In the genomic region with DNA sequence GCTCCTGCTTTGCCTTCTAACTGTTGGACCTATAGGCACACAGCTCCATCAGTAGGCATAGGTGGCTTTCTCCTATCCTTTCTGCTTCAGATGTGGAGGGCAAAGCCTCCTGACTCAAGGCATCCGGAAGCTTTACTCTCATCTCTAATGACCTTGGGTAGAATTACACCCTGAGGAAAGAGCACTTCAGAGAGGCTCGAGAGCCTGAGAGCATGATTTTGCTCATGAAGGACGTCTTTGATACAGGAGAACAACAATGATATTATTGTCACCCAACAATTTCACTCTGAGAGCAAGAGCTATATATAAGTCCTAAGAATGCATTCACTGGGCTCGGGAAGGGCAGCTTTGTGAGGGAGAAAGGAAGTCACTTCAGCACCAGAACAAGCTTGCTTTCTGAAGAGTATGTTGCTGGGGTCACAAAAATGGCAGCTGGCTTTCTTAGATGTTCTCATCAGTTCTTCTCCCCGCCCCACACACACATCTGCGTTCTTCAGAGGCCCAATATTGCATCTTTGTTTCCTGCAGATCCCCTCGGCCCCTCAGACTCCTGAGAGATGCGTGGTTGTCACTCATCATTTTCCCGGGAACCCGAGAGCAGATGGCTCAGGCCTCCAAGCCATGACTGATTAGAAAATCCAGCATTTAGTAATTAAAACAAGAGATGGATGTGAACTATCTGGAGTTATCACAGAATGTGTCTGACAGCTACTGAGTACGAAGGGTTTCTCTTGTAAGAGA, we compare ENCODE assay signal across 17 mouse cellular contexts.
DNase-seq lines count a peak whose midpoint lies in the region; ATAC-seq and TF ChIP-seq lines count a peak whose summit lies in the region.
"Had no signal": no experiment of that assay in that cellular context is flagged by ENCODE, and none has a peak within 500 bp of the region (broad histone marks: within the 10 kb centered on the region; RNA-seq: fewer than 3 reads in every experiment).

No protein-coding gene starts in this region.

- no peak overlapping the region for H3K27ac ChIP-seq in midbrain, embryonic 12.5 days (replicated peaks)
- no peak overlapping the region for H3K27ac ChIP-seq in midbrain, postnatal 0 days (ENCODE audit: low read depth, low read length)
- H3K27ac ChIP-seq: forebrain, embryonic 10.5 days; kidney, embryonic 15.5 days; limb, embryonic 10.5 days; liver, embryonic 14.5 days; neural tube, embryonic 12.5 days had no signal

- H3K4me2 ChIP-seq in midbrain, embryonic 12.5 days (replicated peaks): no peak overlapping the region
- H3K4me2 ChIP-seq in midbrain, postnatal 0 days (ENCODE audit: low read depth, low read length, poor library complexity, severe bottlenecking): no peak overlapping the region
- H3K4me2 ChIP-seq: kidney, embryonic 15.5 days; neural tube, embryonic 12.5 days had no signal

- no peak overlapping the region for H3K9ac ChIP-seq in midbrain, embryonic 12.5 days (replicated peaks)
- no peak overlapping the region for H3K9ac ChIP-seq in midbrain, postnatal 0 days (replicated peaks; ENCODE audit: low read length, poor library complexity, severe bottlenecking)
- H3K9ac ChIP-seq: kidney, embryonic 15.5 days; liver, embryonic 14.5 days; neural tube, embryonic 12.5 days had no signal

- 70% methylated on average over 11 of the region's 11 CpGs for WGBS in midbrain, embryonic 12.5 days
- whole genome bisulfite sequencing in midbrain, postnatal 0 days: 58% methylated on average over 11 of the region's 11 CpGs

- H3K9me3 ChIP-seq in midbrain, embryonic 12.5 days: no peaks in the 10 kb centered on the region
- H3K9me3 ChIP-seq in midbrain, postnatal 0 days (ENCODE audit: low read length): no peaks in the 10 kb centered on the region
- H3K9me3 ChIP-seq: forebrain, embryonic 10.5 days; kidney, embryonic 15.5 days; limb, embryonic 10.5 days; neural tube, embryonic 12.5 days had no signal

- no peak overlapping the region for H3K4me3 ChIP-seq in midbrain, embryonic 12.5 days
- H3K4me3 ChIP-seq in midbrain, postnatal 0 days (ENCODE audit: low read depth, low read length): no peak overlapping the region
- H3K4me3 ChIP-seq: forebrain, embryonic 10.5 days; kidney, embryonic 15.5 days; limb, embryonic 10.5 days; neural tube, embryonic 12.5 days had no signal

- intact Hi-C loops in left cerebral cortex, postnatal 4 days (cut with DNase I): no loop called here

- ATAC-seq in midbrain, embryonic 12.5 days (ENCODE audit: low FRiP score, low read depth): peak; percentile 27; the same call in 1 of the 2 replicates
- no peak for ATAC-seq in midbrain, postnatal 0 days (ENCODE audit: low FRiP score)
- ATAC-seq: activated CD4-positive, CD25-positive, alpha-beta regulatory T cell, adult 4 months had no signal

- no peaks in the 10 kb centered on the region for H3K27me3 ChIP-seq in midbrain, embryonic 12.5 days
- H3K27me3 ChIP-seq in midbrain, postnatal 0 days (ENCODE audit: insufficient read depth, low read length): no peaks in the 10 kb centered on the region
- H3K27me3 ChIP-seq: CH12.LX; kidney, embryonic 15.5 days; neural tube, embryonic 12.5 days had no signal

- no peaks in the 10 kb centered on the region for H3K4me1 ChIP-seq in midbrain, embryonic 12.5 days
- no peaks in the 10 kb centered on the region for H3K4me1 ChIP-seq in midbrain, postnatal 0 days (ENCODE audit: insufficient read depth, low read length)
- H3K4me1 ChIP-seq: kidney, embryonic 15.5 days; limb, embryonic 10.5 days; neural tube, embryonic 12.5 days had no signal

- no peak for TF ChIP-seq CTCF in midbrain, postnatal 0 days (IDR thresholded peaks at IDR 0.05)

- H3K36me3 ChIP-seq in midbrain, embryonic 12.5 days: no peaks in the 10 kb centered on the region
- no peaks in the 10 kb centered on the region for H3K36me3 ChIP-seq in midbrain, postnatal 0 days (ENCODE audit: insufficient read depth, low read length)
- H3K36me3 ChIP-seq: forebrain, embryonic 10.5 days; kidney, embryonic 15.5 days; limb, embryonic 10.5 days; neural tube, embryonic 12.5 days had no signal

- peak; percentile 11 for DNase-seq in embryo, embryonic 10 days (ENCODE audit: low spot score)
- DNase-seq in embryo, embryonic 9.5 days (ENCODE audit: extremely low spot score): no peak
- peak; percentile 4 for DNase-seq in layer of hippocampus, adult 11-12 months (ENCODE audit: low spot score)
- DNase-seq in layer of hippocampus, postnatal 10 days (ENCODE audit: low spot score in 2 of 2): no peak
- no peak for DNase-seq in midbrain, postnatal 0 days (ENCODE audit: low spot score)
- peak; percentile 13 for DNase-seq in mesoderm, embryonic 11.5 days (ENCODE audit: low read depth, low spot score)
- no peak for DNase-seq in left cerebral cortex, postnatal 4 days
- DNase-seq: cerebellum, adult 11-12 months; thymus, postnatal 36 days had no signal

Comparison
In these comparisons a context has a peak if more than half of its experiments do, and no peak if none do; other contexts are left out.
1. DNase-seq: peak in embryo, embryonic 10 days (single experiment), layer of hippocampus, adult 11-12 months (single experiment) and mesoderm, embryonic 11.5 days (single experiment); none in embryo, embryonic 9.5 days (single experiment), layer of hippocampus, postnatal 10 days (0 of 2), midbrain, postnatal 0 days (single experiment) and left cerebral cortex, postnatal 4 days (single experiment).